Mouse (Mus musculus): ENCODE results near the gene Chl1.

Gene Chl1

DNA sequence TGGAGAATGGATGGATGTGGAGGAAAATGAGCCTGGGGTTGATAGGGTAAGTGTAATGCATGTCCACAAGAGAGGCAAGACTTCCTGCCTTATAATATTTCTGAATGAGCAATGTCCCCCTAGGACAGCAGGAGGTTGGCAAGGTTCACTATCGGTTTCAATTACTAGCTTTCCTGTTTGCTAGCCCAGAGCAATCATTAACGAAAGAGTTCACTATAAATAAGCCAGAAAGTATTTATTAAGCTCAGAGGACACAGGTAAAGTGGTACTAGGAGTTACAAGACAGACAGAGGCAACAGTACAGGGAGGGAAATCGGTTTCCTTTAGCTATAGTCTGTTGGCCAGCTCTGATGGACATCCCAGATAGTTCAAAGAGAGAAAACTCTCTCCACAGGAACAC is 182.1 kb downstream of the Chl1 start:
- Histone ChIP-seq H3K9me3 (ENCODE audit: low read length) (no peaks in the 10 kb centered on the region), H3K4me3 (replicated peaks; ENCODE audit: low read length) (no peak overlapping the region)
- TF ChIP-seq NANOG (IDR thresholded peaks at IDR 0.05; ENCODE audit: borderline replicate concordance, low read length) (no peak), CTCF (conservative IDR thresholded peaks at IDR 0.05; ENCODE audit: low read length) (no peak), POU5F1 (IDR thresholded peaks at IDR 0.05; ENCODE audit: borderline replicate concordance, low read length) (no peak)

DNA sequence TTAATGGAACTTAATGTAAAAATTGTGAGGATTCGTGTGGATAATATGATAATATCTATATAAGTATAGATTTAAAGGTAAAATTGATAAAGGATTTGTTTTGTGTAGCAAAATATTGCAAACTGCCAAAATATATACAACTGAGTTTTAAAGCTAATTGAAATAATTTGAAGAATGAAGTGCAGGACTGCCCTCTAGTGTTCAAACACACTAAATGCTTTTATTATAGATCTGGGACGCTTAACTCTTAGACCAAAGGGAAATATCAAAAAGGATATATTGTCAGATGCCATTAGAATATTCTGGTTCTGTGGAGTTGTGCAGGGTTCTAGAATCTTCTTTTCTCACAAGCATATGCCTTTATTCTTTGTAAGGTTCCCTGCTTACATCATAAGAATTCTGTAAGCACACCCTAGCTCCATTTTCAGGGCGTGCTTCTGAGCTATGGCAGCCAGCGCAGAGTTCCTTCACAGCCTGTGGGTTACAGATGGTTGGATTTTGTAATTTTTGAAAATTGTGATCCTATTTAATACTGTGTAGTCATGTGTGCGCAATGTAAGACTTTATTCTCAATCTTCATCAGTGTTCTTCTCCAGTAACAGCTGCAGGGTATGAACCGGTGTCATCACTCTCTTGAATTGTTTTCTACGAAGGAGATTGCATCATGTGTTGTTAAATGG is 187.1 kb downstream of the Chl1 start:
- TF ChIP-seq CTCF (conservative IDR thresholded peaks at IDR 0.05; ENCODE audit: low read length) (peak; percentile 50), POU5F1 (IDR thresholded peaks at IDR 0.05; ENCODE audit: borderline replicate concordance, low read length) (no peak), NANOG (IDR thresholded peaks at IDR 0.05; ENCODE audit: borderline replicate concordance, low read length) (no peak)
- no peaks in the 10 kb centered on the region for H3K9me3 ChIP-seq (ENCODE audit: low read length)
- H3K27me3 ChIP-seq (ENCODE audit: insufficient read depth, low read length): no peaks in the 10 kb centered on the region
- H3K36me3 ChIP-seq (ENCODE audit: insufficient read depth, low read length): no peaks in the 10 kb centered on the region
- no peak overlapping the region for H3K4me3 ChIP-seq (replicated peaks; ENCODE audit: low read length)
- H3K4me1 ChIP-seq (replicated peaks; ENCODE audit: low read depth, low read length): no peaks in the 10 kb centered on the region

More for the DNA sequence above, 182.1 kb downstream of the Chl1 start:
- Histone ChIP-seq H3K4me1 (replicated peaks; ENCODE audit: low read depth, low read length) (no peaks in the 10 kb centered on the region), H3K36me3 (ENCODE audit: insufficient read depth, low read length) (no peaks in the 10 kb centered on the region), H3K27me3 (ENCODE audit: insufficient read depth, low read length) (no peaks in the 10 kb centered on the region)

DNA sequence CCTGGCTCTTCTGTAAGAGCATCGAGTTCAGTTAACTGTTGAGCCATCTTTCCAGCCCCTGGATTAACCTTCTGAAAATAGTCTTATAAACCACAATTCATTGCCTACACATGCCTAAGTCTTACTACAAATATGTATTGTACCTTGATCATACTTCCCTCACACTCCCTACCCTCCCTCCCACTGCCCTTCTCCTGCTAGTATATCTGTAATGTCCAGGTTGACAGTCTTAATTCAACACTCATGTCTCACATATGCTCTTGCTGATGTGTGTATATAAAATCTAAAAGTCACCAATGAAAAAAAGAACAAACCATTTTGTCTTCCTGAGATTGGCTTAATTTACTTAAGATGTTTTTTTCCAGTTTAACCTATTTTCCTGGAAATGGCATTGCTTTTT is 189.1 kb downstream of the Chl1 start:
- no peaks in the 10 kb centered on the region for H3K4me1 ChIP-seq (replicated peaks; ENCODE audit: low read depth, low read length)
- no peaks in the 10 kb centered on the region for H3K27me3 ChIP-seq (ENCODE audit: insufficient read depth, low read length)
- H3K4me3 ChIP-seq (replicated peaks; ENCODE audit: low read length): no peak overlapping the region
- no peaks in the 10 kb centered on the region for H3K36me3 ChIP-seq (ENCODE audit: insufficient read depth, low read length)
- TF ChIP-seq POU5F1 (IDR thresholded peaks at IDR 0.05; ENCODE audit: borderline replicate concordance, low read length) (no peak), NANOG (IDR thresholded peaks at IDR 0.05; ENCODE audit: borderline replicate concordance, low read length) (no peak), CTCF (conservative IDR thresholded peaks at IDR 0.05; ENCODE audit: low read length) (no peak)
- H3K9me3 ChIP-seq (ENCODE audit: low read length): no peaks in the 10 kb centered on the region

DNA sequence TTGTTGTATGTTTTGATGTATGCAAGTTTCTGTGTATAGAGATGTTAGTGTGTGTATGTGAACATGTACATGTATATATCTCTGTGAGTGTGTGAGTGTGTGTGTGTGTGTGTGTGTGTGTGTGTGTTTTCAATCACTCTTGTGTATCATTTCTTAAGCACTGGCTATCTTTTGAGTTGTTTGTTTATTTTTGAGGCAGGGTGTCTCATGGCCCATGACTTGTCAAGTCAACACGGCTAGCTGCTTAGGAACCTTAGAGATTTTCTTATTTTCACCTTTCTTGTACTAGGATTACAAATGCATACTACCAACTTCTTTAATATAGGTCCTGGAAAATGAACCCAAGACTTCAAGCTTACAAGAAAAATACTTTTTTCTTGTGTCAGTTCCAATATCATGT is 189.5 kb downstream of the Chl1 start:
- H3K36me3 ChIP-seq (ENCODE audit: insufficient read depth, low read length): no peaks in the 10 kb centered on the region
- TF ChIP-seq POU5F1 (IDR thresholded peaks at IDR 0.05; ENCODE audit: borderline replicate concordance, low read length) (no peak), CTCF (conservative IDR thresholded peaks at IDR 0.05; ENCODE audit: low read length) (no peak), NANOG (IDR thresholded peaks at IDR 0.05; ENCODE audit: borderline replicate concordance, low read length) (no peak)
- no peaks in the 10 kb centered on the region for H3K4me1 ChIP-seq (replicated peaks; ENCODE audit: low read depth, low read length)
- no peaks in the 10 kb centered on the region for H3K27me3 ChIP-seq (ENCODE audit: insufficient read depth, low read length)
- no peak overlapping the region for H3K4me3 ChIP-seq (replicated peaks; ENCODE audit: low read length)
- no peaks in the 10 kb centered on the region for H3K9me3 ChIP-seq (ENCODE audit: low read length)

DNA sequence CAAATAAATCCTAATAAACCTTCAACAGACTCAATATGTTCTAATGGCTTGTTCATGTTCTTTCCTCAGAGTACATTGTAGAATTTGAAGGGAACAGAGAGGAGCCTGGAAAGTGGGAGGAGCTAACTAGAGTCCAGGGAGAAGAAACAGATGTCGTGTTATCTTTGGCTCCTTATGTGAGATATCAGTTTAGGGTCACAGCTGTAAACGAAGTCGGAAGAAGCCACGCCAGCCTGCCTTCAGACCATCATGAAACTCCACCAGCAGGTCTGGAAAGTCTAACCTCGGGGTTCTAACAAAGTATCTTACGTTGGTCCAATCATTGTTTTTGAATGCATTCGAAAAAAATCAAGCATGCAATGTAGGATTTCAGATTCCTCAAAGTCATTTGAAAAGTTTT is 189.9 kb downstream of the Chl1 start:
- H3K4me1 ChIP-seq (replicated peaks; ENCODE audit: low read depth, low read length): no peaks in the 10 kb centered on the region
- H3K9me3 ChIP-seq (ENCODE audit: low read length): no peaks in the 10 kb centered on the region
- H3K4me3 ChIP-seq (replicated peaks; ENCODE audit: low read length): no peak overlapping the region
- no peaks in the 10 kb centered on the region for H3K36me3 ChIP-seq (ENCODE audit: insufficient read depth, low read length)
- TF ChIP-seq POU5F1 (IDR thresholded peaks at IDR 0.05; ENCODE audit: borderline replicate concordance, low read length) (no peak), CTCF (conservative IDR thresholded peaks at IDR 0.05; ENCODE audit: low read length) (no peak), NANOG (IDR thresholded peaks at IDR 0.05; ENCODE audit: borderline replicate concordance, low read length) (no peak)
- no peaks in the 10 kb centered on the region for H3K27me3 ChIP-seq (ENCODE audit: insufficient read depth, low read length)

DNA sequence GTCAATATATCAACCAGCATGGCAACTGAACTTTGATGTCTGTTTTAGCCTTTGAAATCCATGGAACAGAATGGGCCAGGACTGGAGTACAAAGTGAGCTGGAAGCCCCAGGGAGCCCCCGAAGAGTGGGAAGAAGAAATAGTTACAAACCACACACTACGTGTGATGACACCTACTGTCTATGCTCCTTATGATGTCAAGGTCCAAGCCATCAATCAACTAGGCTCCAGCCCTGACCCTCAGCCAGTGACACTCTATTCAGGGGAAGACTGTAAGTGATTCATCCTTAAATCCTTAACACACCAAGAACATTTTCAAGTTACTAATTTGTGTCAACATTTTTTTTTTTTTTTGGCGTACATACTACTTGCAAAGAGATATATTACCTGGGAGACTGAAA is 196.0 kb downstream of the Chl1 start:
- no peaks in the 10 kb centered on the region for H3K4me1 ChIP-seq (replicated peaks; ENCODE audit: low read depth, low read length)
- H3K27me3 ChIP-seq (ENCODE audit: insufficient read depth, low read length): no peaks in the 10 kb centered on the region
- no peak overlapping the region for H3K4me3 ChIP-seq (replicated peaks; ENCODE audit: low read length)
- H3K9me3 ChIP-seq (ENCODE audit: low read length): no peaks in the 10 kb centered on the region
- H3K36me3 ChIP-seq (ENCODE audit: insufficient read depth, low read length): no peaks in the 10 kb centered on the region
- TF ChIP-seq CTCF (conservative IDR thresholded peaks at IDR 0.05; ENCODE audit: low read length): no peak
- TF ChIP-seq NANOG (IDR thresholded peaks at IDR 0.05; ENCODE audit: borderline replicate concordance, low read length): no peak
- no peak for TF ChIP-seq POU5F1 (IDR thresholded peaks at IDR 0.05; ENCODE audit: borderline replicate concordance, low read length)

DNA sequence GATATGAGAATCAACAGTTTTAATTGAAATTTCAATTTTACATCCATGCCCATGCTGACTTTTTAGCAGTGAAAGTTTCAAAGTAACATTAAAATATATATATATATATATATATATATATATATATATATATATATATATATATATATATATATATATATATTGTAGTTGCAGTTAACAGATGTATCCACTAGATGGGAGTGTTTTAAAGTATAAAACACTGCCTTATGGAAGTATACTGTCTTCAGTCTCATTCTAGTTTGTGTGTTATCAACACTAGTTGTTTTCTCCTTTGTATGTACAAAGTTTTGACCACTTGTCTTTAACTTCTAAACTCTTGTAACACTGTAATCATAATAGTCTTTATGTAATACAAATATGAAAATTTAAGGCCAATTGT is 228.9 kb downstream of the Chl1 start:
- H3K36me3 ChIP-seq (ENCODE audit: insufficient read depth, low read length): no peaks in the 10 kb centered on the region
- H3K4me1 ChIP-seq (replicated peaks; ENCODE audit: low read depth, low read length): no peaks in the 10 kb centered on the region
- no peaks in the 10 kb centered on the region for H3K9me3 ChIP-seq (ENCODE audit: low read length)
- TF ChIP-seq NANOG (IDR thresholded peaks at IDR 0.05; ENCODE audit: borderline replicate concordance, low read length) (no peak), POU5F1 (IDR thresholded peaks at IDR 0.05; ENCODE audit: borderline replicate concordance, low read length) (no peak), CTCF (conservative IDR thresholded peaks at IDR 0.05; ENCODE audit: low read length) (no peak)
- H3K27me3 ChIP-seq (ENCODE audit: insufficient read depth, low read length): no peaks in the 10 kb centered on the region
- no peak overlapping the region for H3K4me3 ChIP-seq (replicated peaks; ENCODE audit: low read length)

DNA sequence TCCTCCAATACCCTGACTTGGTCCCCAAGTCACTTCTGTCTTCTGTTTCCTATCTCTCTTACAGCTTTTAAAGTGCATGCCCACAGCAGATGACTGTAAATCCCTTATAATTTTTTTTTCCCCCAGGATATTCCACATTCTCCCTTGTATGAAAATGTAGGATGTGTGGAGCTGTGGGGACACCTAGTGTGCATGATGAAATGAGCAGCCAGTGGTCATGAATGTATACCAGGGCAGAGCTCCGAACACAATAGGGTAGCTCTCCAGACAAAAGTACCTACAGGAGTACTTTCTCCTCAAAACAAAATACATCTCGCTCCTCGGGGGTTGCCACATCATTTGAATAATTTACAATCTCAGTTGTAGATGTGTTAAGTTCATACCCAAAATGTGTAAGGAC is 232.4 kb downstream of the Chl1 start:
- no peak overlapping the region for H3K4me3 ChIP-seq (replicated peaks; ENCODE audit: low read length)
- no peak for TF ChIP-seq CTCF (conservative IDR thresholded peaks at IDR 0.05; ENCODE audit: low read length)
- no peak for TF ChIP-seq NANOG (IDR thresholded peaks at IDR 0.05; ENCODE audit: borderline replicate concordance, low read length)
- no peak for TF ChIP-seq POU5F1 (IDR thresholded peaks at IDR 0.05; ENCODE audit: borderline replicate concordance, low read length)

DNA sequence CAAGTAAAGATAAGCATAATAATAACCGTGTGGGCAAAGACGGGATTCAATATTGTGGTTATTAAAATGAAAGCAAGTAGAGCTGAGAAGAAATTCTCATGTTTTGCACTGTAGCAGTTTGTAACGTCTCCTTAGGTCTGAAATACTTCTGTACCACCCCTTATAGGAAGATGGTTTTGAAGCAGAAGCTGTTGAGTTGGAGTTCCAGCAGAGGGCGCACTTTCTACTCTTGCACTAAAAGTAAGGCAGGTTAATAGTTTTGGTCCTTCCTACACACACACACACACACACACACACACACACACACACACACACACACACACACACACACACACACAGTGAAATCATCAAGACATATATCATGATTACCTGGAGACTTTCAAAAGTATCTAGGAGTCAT is 235.7 kb downstream of the Chl1 start:
- Histone ChIP-seq H3K9me3 (ENCODE audit: low read length) (no peaks in the 10 kb centered on the region), H3K36me3 (ENCODE audit: insufficient read depth, low read length) (no peaks in the 10 kb centered on the region), H3K4me3 (replicated peaks; ENCODE audit: low read length) (no peak overlapping the region), H3K4me1 (replicated peaks; ENCODE audit: low read depth, low read length) (no peaks in the 10 kb centered on the region), H3K27me3 (ENCODE audit: insufficient read depth, low read length) (no peaks in the 10 kb centered on the region)
- no peak for TF ChIP-seq POU5F1 (IDR thresholded peaks at IDR 0.05; ENCODE audit: borderline replicate concordance, low read length)
- TF ChIP-seq NANOG (IDR thresholded peaks at IDR 0.05; ENCODE audit: borderline replicate concordance, low read length): no peak
- peak; percentile 49 for TF ChIP-seq CTCF (conservative IDR thresholded peaks at IDR 0.05; ENCODE audit: low read length)

More for the DNA sequence above, 232.4 kb downstream of the Chl1 start:
- no peaks in the 10 kb centered on the region for H3K4me1 ChIP-seq (replicated peaks; ENCODE audit: low read depth, low read length)
- H3K9me3 ChIP-seq (ENCODE audit: low read length): no peaks in the 10 kb centered on the region
- no peaks in the 10 kb centered on the region for H3K27me3 ChIP-seq (ENCODE audit: insufficient read depth, low read length)
- H3K36me3 ChIP-seq (ENCODE audit: insufficient read depth, low read length): no peaks in the 10 kb centered on the region
